Mouse (Mus musculus) ES-CJ7 (cell line): ENCODE measurements around the gene Zfp617.

Experiments
- DNase-seq: peaks from one replicate; pipeline ENCODE4 v3.0.0; 2011; ENCODE audit warnings: low read depth, low spot score

Zfp617 gene

GRCm38 (mm10) chr8:71952489-71952888 is 44.1 kb downstream of the Zfp617 start:
- DNase-seq = no peak

- peak; percentile 75 for DNase-seq
Observed at GRCm38 (mm10) chr8:71952961-71953700, 44.7 kb downstream of the Zfp617 start.

- peak; percentile 57 for DNase-seq
Observed at GRCm38 (mm10) chr8:71954666-71955065, 46.2 kb downstream of the Zfp617 start.

DNA sequence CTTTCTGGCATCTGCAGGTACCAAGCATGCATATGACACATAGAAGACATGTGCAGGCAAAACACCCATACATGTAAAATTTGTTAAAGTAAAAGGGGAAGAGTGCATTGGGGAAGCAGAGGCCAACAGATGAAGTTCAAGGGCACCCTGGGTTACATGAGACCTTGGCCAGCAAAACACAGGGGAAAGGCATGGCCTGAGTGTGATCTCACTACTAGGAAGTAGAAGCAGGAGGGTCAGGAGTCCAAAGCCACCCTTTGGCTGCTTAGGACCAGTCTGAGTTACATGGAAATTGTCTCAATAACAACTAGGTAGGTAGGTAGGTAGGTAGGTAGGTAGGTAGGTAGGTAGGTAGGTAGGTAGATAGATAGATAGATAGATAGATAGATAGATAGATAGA is 52.0 kb downstream of the Zfp617 start:
- no peak for DNase-seq

- no peak for DNase-seq
Observed at GRCm38 (mm10) chr8:71961796-71962195, 53.4 kb downstream of the Zfp617 start.

DNA sequence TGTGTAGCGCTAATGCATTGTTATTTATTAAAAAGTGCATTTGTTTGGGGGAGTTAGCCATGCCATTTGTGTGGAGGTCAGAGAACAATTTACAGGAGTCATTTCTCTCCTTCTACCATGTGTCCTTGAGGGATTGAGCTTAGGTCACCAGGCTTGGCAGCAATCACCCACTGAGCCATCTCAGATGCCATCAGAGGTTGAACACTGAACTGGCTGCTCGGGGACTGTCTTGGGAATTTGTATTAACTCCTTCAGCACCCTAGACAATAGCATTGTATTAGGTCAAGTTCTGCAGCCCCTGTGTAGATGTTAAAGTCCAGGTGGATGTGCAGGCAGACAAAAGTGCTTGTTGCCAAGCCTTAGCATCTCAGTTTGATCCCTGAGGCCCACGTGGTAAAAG is 55.6 kb downstream of the Zfp617 start:
- DNase-seq = no peak

- no peak for DNase-seq
Observed at GRCm38 (mm10) chr8:71965166-71965565, 56.7 kb downstream of the Zfp617 start.

DNA sequence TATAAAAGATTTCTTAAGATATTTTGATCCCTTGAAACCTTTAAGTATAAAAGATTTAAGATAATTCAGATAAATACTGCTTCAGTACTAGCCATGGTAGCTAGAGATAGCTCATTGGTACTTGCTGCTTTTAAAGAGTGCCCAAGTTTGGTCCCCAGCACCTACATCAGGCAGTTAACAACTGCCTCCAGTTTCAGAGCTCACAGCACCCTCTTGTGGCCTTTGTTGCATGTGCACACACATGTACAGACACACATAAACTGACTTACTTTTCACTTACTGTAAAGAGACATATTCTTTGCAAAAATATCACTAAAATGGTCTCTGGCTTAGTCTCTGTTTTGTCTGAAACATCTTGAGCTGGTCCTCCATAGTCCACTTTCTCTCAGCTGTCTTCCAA is 58.0 kb downstream of the Zfp617 start:
- DNase-seq = peak; percentile 71

- DNase-seq = no peak
Observed at GRCm38 (mm10) chr8:71967261-71967660, 58.8 kb downstream of the Zfp617 start.

- no peak for DNase-seq
Observed at GRCm38 (mm10) chr8:71968100-71968499, 59.7 kb downstream of the Zfp617 start.

DNA sequence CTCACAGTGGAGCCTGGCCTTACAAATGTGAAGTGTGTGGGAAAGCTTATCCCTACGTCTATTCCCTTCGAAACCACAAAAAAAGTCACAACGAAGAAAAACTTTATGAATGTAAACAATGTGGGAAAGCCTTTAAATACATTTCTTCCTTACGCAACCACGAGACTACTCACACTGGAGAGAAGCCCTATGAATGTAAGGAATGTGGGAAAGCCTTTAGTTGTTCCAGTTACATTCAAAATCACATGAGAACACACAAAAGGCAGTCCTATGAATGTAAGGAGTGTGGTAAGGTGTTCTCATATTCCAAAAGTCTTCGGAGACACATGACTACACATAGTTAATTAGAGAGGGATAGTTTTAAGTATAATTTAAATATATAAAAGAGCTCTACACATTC is 60.2 kb downstream of the Zfp617 start:
- DNase-seq = no peak

DNA sequence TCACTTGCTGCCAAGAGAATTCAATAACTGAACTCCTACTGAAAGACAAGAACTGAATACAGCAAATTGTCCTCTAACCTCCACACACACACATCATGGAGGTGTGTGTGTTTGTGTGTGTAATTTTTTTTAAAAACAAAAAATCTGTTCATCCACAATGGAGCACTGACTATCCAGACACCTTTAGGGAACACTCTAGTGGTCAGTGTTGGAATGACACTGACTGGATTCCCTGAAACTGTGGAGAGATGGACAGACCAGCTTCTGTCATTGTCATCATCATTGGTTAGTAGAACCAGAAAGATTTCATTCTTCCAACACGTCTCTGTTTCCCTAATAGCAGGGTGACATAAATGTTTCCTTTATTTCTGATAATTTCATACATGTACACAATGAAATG is 63.5 kb downstream of the Zfp617 start:
- DNase-seq = peak; percentile 60

DNA sequence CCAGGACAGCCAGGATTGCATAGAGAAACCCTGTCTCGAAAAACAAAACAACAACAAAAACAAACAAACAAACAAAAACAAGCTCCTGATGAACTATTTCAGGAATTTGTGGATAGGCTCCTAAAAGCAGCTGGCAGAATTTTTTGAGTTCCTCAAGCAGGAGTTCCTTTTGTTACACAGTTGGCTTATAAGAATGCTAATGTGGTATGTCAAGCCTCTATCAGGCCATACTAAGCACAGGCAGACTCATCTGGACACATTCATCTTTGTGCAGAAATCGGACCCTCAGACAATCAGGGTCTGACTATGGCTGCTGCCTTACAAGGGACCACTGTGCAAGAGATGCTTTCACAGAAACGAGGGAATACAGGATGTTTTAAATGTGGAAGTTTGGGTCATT is 65.8 kb downstream of the Zfp617 start:
- no peak for DNase-seq

GRCm38 (mm10) chr8:71981032-71981431 is 72.6 kb downstream of the Zfp617 start:
- no peak for DNase-seq

DNA sequence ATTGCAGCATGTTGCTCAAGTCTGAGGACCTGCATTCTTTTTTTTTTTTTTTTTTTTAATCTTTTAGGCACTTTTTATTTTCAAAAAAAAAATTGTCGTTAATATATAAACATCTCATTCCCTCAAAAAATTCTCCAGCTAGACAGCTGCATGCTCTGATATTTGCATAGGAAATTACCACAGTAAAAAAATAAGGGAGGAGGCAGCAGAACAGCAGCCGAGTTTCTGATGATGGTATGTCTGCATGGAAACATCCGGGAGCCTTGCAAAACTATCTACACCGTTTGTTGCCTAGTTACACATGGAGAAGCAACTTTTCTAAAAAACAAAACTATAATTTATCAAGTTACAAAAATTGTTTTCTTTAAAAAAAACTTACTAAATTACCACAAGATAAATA is 73.0 kb downstream of the Zfp617 start:
- DNase-seq = no peak
